Mouse (Mus musculus) intestine, embryonic 16.5 days (tissue): ENCODE results near the gene Shf. TPM values are rescaled to one million over a fixed set of nuclear protein-coding genes. Genes with fewer than 3 reads are reported as not detected.
A peak's percentile ranks its signal among the peaks of the same experiment; 100 is the strongest.
"Not testable (repeated sequence)": the region's sequence is repeated elsewhere in the genome, so short reads cannot be mapped to it uniquely, and the experiment has no call there.

ENCODE experiments used
- ATAC-seq: fragments of 200-750 bp; cut with Nextera tagmentation; 2 replicates; pipeline ENCODE4 v1.8.0; 2017; ENCODE audit warnings: moderate TSS enrichment, moderate library complexity
- H3K27ac ChIP-seq: fragments of 300-500 bp; sonication (generic); 2 replicates; pipeline ENCODE4 v1.5.1; 2014; ENCODE audit warnings: mild to moderate bottlenecking, low read length
- H3K27me3 ChIP-seq: fragments of 300-500 bp; sonication (generic); replicated peaks from 2 replicates; pipeline ENCODE4 v1.6.1; 2014; ENCODE audit warnings: low read length, control low read depth, mixed read lengths; ENCODE audit not compliant: control insufficient read depth, insufficient read depth
- H3K36me3 ChIP-seq: fragments of 300-500 bp; sonication (generic); 2 replicates; pipeline ENCODE4 v1.6.1; 2014; ENCODE audit warnings: low read length, control low read depth; ENCODE audit not compliant: control insufficient read depth, insufficient read depth
- H3K4me1 ChIP-seq: fragments of 300-500 bp; sonication (generic); 2 replicates; pipeline ENCODE4 v1.6.1; 2014; ENCODE audit warnings: low read length, control low read depth, mixed read lengths; ENCODE audit not compliant: control insufficient read depth, insufficient read depth
- H3K4me2 ChIP-seq: fragments of 300-500 bp; sonication (generic); 2 replicates; pipeline ENCODE4 v1.6.1; 2014; ENCODE audit warnings: low read depth, low read length, control low read depth
- H3K4me3 ChIP-seq: fragments of 300-500 bp; sonication (generic); 2 replicates; pipeline ENCODE4 v1.5.1; 2014; ENCODE audit warnings: mild to moderate bottlenecking, low read length
- H3K9ac ChIP-seq: fragments of 300-500 bp; sonication (generic); 2 replicates; pipeline ENCODE4 v1.6.1; 2014; ENCODE audit warnings: low read depth, low read length
- H3K9me3 ChIP-seq: fragments of 300-500 bp; sonication (generic); 2 replicates; pipeline ENCODE4 v1.6.1; 2016; ENCODE audit warnings: low read length, control low read depth; ENCODE audit not compliant: control insufficient read depth
- WGBS: fragments of 180-500 bp; shearing (Covaris S2); extraction: QIAGEN DNeasy Blood & Tissue Kit; methylation state at CpG from one replicate; pipeline ENCODE4 v1.1.7; 2014; 5-methylcytosine and 5-hydroxymethylcytosine counted together
- polyA plus RNA-seq: library from polyadenylated mRNA; unstranded; fragments of >200 nt; fragmentation: Nextera tagmentation; extraction: Ambion mirVana; gene quantifications from 2 replicates; pipeline ENCODE4 v1.2.1, GENCODE M21; 2015

The Shf gene
- polyA plus RNA-seq, 1 experiment from 2014 or later: 1.9 TPM

- H3K4me1 ChIP-seq: peaks cover 11% of the 10 kb centered on the region
- no peak for ATAC-seq
- WGBS: 58% methylated on average over 4 of the region's 4 CpGs
- no peaks in the 10 kb centered on the region for H3K27me3 ChIP-seq
- H3K9ac ChIP-seq: peak overlapping the region; percentile 7; the same call in 1 of the 2 replicates
- H3K4me3 ChIP-seq: no peak overlapping the region
- no peaks in the 10 kb centered on the region for H3K36me3 ChIP-seq
- peak overlapping the region; percentile 46 for H3K27ac ChIP-seq
- H3K9me3 ChIP-seq: no peaks in the 10 kb centered on the region
- H3K4me2 ChIP-seq: no peak overlapping the region
These were observed 17.0 kb downstream of the Shf start for GRCm38 (mm10) chr2:122351931-122352329.

- H3K4me1 ChIP-seq: peaks cover 11% of the 10 kb centered on the region
- no peaks in the 10 kb centered on the region for H3K27me3 ChIP-seq
- no peak overlapping the region for H3K4me3 ChIP-seq
- peak overlapping the region; percentile 7; the same call in 1 of the 2 replicates for H3K9ac ChIP-seq
- 73% methylated on average over 5 of the region's 5 CpGs for WGBS
- ATAC-seq: no peak
- H3K4me2 ChIP-seq: no peak overlapping the region
- H3K36me3 ChIP-seq: no peaks in the 10 kb centered on the region
- H3K27ac ChIP-seq: peak overlapping the region; percentile 46
- no peaks in the 10 kb centered on the region for H3K9me3 ChIP-seq
These were observed 17.6 kb downstream of the Shf start for GRCm38 (mm10) chr2:122351156-122351930.

DNA sequence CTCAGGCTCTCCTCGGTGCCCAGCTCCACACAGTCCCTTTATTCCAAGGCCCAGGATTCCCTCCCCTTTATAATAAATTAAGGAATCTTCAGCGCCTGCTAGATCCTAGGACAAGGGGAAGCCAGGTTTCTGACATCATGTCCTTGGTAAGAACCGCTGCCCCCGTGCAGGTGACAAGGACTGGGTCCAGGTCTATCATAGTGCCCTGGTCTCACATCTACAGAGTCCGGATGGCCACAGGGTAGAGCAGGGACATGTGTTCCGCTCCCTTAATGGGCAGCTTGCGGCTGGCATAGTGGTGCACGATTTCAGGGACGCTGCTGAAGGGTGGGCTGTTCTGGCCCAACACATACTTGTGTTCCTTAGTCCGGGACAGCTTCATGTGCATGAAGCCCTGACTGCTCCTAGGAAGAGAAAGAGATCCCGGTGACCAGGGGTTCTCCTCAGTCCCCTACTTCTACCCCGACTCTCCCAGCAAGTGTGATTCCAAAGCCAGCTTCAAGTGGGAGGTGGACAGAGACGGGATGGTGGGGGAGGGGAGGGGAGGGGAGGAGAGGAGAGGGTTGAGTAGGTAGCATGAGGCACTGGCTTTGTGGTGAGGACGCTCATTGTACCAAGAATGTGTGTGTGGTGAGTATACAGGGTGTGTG, 19.7 kb downstream of the Shf start:
- Histone ChIP-seq H3K4me1 (peaks cover 11% of the 10 kb centered on the region), H3K4me3 (peak overlapping the region; percentile 70), H3K27me3 (no peaks in the 10 kb centered on the region), H3K4me2 (peak overlapping the region; percentile 83), H3K9ac (peak overlapping the region; percentile 86), H3K27ac (peak overlapping the region; percentile 98), H3K9me3 (no peaks in the 10 kb centered on the region), H3K36me3 (no peaks in the 10 kb centered on the region)
- 12% methylated on average over 14 of the region's 14 CpGs for WGBS
- peak; percentile 58 for ATAC-seq

DNA sequence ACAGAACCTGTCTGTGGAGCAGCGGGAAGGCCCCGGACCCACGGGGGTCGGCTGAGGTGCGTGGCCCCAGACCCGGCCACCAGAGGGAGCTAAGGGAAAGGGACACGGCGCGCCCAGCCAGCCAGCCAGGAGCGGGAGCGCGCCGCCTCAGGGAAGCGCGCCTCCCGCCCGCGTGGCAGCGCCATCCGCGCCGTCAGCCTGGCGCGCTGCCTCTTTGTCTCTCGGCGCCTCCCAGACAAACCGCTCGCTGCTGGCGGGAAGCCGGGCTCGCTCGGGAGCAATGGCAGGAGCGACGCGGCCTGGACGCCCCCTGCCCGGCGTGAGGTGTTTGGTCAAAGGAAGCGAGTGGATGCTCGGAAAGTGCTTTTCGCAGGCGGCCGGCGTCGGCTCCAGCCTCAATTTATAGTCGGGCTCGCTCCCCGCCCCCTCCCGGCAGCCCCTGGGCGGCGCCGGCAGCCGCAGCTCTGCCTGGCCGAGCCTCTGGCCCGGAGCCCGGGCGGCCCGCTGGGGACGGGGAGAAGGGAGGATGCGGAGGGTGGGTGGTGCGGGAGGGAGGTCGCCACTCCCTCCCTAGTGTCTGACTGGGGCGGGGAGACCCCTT, 20.3 kb downstream of the Shf start:
- H3K4me2 ChIP-seq: peak overlapping the region; percentile 83
- H3K27me3 ChIP-seq: no peaks in the 10 kb centered on the region
- H3K9me3 ChIP-seq: no peaks in the 10 kb centered on the region
- peaks cover 11% of the 10 kb centered on the region for H3K4me1 ChIP-seq
- H3K36me3 ChIP-seq: no peaks in the 10 kb centered on the region
- 0% methylated on average over 49 of the region's 63 CpGs for WGBS
- peak; percentile 92 for ATAC-seq
- H3K27ac ChIP-seq: peak overlapping the region; percentile 98
- H3K9ac ChIP-seq: peak overlapping the region; percentile 86
- peak overlapping the region; percentile 70 for H3K4me3 ChIP-seq

- ATAC-seq: no peak
- WGBS: 92% methylated on average over 3 of the region's 3 CpGs
- H3K36me3 ChIP-seq: no peaks in the 10 kb centered on the region
These were observed 21.7 kb downstream of the Shf start for GRCm38 (mm10) chr2:122347257-122347656.

GRCm38 (mm10) chr2:122346164-122346563, 22.8 kb downstream of the Shf start:
- not testable (repeated sequence) for H3K27ac ChIP-seq

More at GRCm38 (mm10) chr2:122347257-122347656, 21.7 kb downstream of the Shf start:
- Histone ChIP-seq H3K4me3 (no peak overlapping the region), H3K27ac (no peak overlapping the region), H3K27me3 (no peaks in the 10 kb centered on the region), H3K4me2 (no peak overlapping the region), H3K9me3 (no peaks in the 10 kb centered on the region), H3K9ac (no peak overlapping the region), H3K4me1 (peaks cover 11% of the 10 kb centered on the region)

DNA sequence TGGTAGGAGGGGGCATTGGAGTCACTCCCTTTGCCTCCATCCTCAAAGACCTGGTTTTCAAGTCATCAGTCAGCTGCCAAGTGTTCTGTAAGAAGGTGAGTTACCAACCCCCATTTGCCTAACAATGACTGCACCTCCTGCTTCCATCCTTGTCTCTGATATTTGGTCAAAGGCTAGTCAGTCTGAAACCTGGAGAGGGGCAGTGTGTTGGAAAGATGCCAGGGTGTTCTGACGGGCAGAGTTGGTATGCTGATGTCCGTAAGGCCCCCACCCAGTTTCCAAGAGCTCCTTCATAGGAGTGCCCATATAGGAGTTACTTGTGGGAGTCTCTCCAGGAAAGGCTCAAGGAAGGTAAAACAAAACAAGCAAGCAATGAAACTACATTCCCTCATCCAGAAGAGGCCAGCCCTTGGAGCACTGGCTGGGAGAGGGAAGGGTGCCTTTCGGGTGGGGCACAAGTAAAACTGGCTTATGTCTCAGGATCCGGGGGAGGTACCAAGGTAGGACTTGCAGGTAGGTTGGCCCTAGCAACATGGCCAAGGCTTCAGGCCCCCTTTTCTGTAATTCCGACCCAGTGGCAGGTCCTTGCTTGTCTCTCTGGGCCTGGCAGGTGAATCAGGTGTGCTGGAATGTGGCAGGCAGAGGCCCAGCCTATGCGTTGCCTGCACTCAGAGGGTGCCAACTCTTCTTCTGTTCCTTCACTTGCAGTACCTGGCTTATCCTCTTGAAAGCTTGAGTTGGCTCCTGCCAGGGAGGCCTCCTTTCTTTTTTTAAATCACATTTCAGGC, 23.7 kb downstream of the Shf start:
- no peak for ATAC-seq
- no peak overlapping the region for H3K27ac ChIP-seq
- no peaks in the 10 kb centered on the region for H3K36me3 ChIP-seq
- H3K9me3 ChIP-seq: no peaks in the 10 kb centered on the region
- no peak overlapping the region for H3K4me2 ChIP-seq
- no peak overlapping the region for H3K9ac ChIP-seq
- H3K27me3 ChIP-seq: no peaks in the 10 kb centered on the region
- 75% methylated on average over 6 of the region's 6 CpGs for WGBS
- H3K4me3 ChIP-seq: no peak overlapping the region
- H3K4me1 ChIP-seq: peaks cover 11% of the 10 kb centered on the region

More at GRCm38 (mm10) chr2:122346164-122346563, 22.8 kb downstream of the Shf start:
- not testable (repeated sequence) for ATAC-seq, H3K4me3 ChIP-seq, H3K36me3 ChIP-seq, H3K27me3 ChIP-seq, H3K9me3 ChIP-seq, H3K4me2 ChIP-seq, H3K9ac ChIP-seq
- H3K4me1 ChIP-seq: peaks cover 11% of the 10 kb centered on the region
- 90% methylated on average over 6 of the region's 6 CpGs for WGBS

- no peak overlapping the region for H3K4me2 ChIP-seq
- no peak overlapping the region for H3K4me3 ChIP-seq
- no peaks in the 10 kb centered on the region for H3K36me3 ChIP-seq
- no peaks in the 10 kb centered on the region for H3K9me3 ChIP-seq
- H3K27ac ChIP-seq: no peak overlapping the region
- no peak overlapping the region for H3K9ac ChIP-seq
- H3K27me3 ChIP-seq: no peaks in the 10 kb centered on the region
- ATAC-seq: no peak
- H3K4me1 ChIP-seq: no peaks in the 10 kb centered on the region
- WGBS: 69% methylated on average over 21 of the region's 21 CpGs
These were observed 31.7 kb downstream of the Shf start for GRCm38 (mm10) chr2:122337291-122337690.

DNA sequence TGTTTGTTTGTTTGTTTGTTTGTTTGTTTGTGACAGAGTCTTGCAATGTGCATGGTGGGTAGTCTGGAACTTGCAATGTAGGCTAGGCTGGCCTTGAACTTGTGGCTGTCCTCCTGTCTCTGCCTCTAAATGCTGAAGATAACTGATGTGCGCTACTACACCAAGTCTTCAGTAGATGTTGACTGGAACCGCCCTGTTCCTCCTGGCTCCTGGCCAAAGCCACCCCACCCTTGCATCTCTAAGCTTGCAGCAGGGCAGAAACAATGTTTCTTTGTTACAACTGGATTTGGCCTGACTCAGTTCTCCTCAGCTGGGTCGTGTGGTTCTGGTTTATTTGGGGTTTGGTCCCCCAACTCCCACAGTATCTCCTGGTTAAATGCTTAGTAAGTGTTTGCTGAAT, 34.8 kb downstream of the Shf start:
- no peak overlapping the region for H3K27ac ChIP-seq
- no peaks in the 10 kb centered on the region for H3K27me3 ChIP-seq
- H3K36me3 ChIP-seq: no peaks in the 10 kb centered on the region
- no peaks in the 10 kb centered on the region for H3K4me1 ChIP-seq
- no peak overlapping the region for H3K4me2 ChIP-seq
- no peak overlapping the region for H3K4me3 ChIP-seq
- 53% methylated on average over 3 of the region's 3 CpGs for WGBS
- ATAC-seq: no peak; the same call in 1 of the 2 replicates
- no peaks in the 10 kb centered on the region for H3K9me3 ChIP-seq
- H3K9ac ChIP-seq: no peak overlapping the region
